Mouse (Mus musculus) monocyte, adult 5-6 weeks (primary cell): ENCODE data around the gene Vps37d. TPM values are rescaled to one million over a fixed set of nuclear protein-coding genes. Genes with fewer than 3 reads are reported as not detected.
"Not testable (repeated sequence)": the region's sequence is repeated elsewhere in the genome, so short reads cannot be mapped to it uniquely, and the experiment has no call there.

Experiments used
- ATAC-seq: fragments of 153-309, 156-312 bp; replicated peaks from 2 replicates; pipeline ENCODE4 v1.8.0; 2017; ENCODE audit warnings: mild to moderate bottlenecking; ENCODE audit not compliant: low TSS enrichment, insufficient number of reproducible peaks, severe bottlenecking, poor library complexity, low FRiP score
- total RNA-seq: library from RNA; stranded (forward); fragments of 200-1000, 200-491, 200-594 nt; gene quantifications from 3 replicates; pipeline ENCODE4 v1.2.3, GENCODE M21; 2017

The Vps37d gene
- total RNA-seq, 1 experiment from 2014 or later, result not detected

GRCm38 (mm10) chr5:135078482-135078810 is 380 bp upstream of the Vps37d start:
- 0 out of 2 replicates have a peak, but pooled peaks have one; percentile 15 for ATAC-seq

GRCm38 (mm10) chr5:135076931-135077505 is 1.0 kb downstream of the Vps37d start:
- ATAC-seq, result no peak

- no peak for ATAC-seq
These were observed 1.7 kb downstream of the Vps37d start for GRCm38 (mm10) chr5:135076368-135076767.

- no peak for ATAC-seq
These were observed 2.4 kb downstream of the Vps37d start for GRCm38 (mm10) chr5:135075655-135076054.

- no peak for ATAC-seq
These were observed 4.5 kb downstream of the Vps37d start for GRCm38 (mm10) chr5:135073349-135074150.

- no peak for ATAC-seq
These were observed 5.3 kb downstream of the Vps37d start for GRCm38 (mm10) chr5:135072720-135073119.

GRCm38 (mm10) chr5:135072061-135072460 is 6.0 kb downstream of the Vps37d start:
- ATAC-seq, result no peak

- no peak for ATAC-seq
These were observed 7.6 kb downstream of the Vps37d start for GRCm38 (mm10) chr5:135070448-135070847.

GRCm38 (mm10) chr5:135066008-135066407 is 12.1 kb downstream of the Vps37d start:
- no peak for ATAC-seq

GRCm38 (mm10) chr5:135064909-135065446 is 13.1 kb downstream of the Vps37d start, which contains the start of gene Bud23:
TSS of gene Bud23 (minus strand) at chr5:135064959.
- ATAC-seq, result not testable (repeated sequence)

- ATAC-seq, result no peak; the same call in 1 of the 2 replicates
These were observed 13.7 kb downstream of the Vps37d start for GRCm38 (mm10) chr5:135064382-135064766.

GRCm38 (mm10) chr5:135063629-135064381 is 14.3 kb downstream of the Vps37d start, which contains the start of gene Dnajc30:
TSS of gene Dnajc30 (plus strand) at chr5:135064202.
- ATAC-seq, result peak; percentile 94

GRCm38 (mm10) chr5:135053356-135053755 is 24.7 kb downstream of the Vps37d start:
- ATAC-seq, result no peak

GRCm38 (mm10) chr5:135049268-135049667 is 28.8 kb downstream of the Vps37d start:
- not testable (repeated sequence) for ATAC-seq

- no peak for ATAC-seq
These were observed 29.5 kb downstream of the Vps37d start for GRCm38 (mm10) chr5:135048539-135048938.

- ATAC-seq, result no peak
These were observed 33.5 kb downstream of the Vps37d start for GRCm38 (mm10) chr5:135044575-135044974.

- no peak for ATAC-seq
These were observed 35.8 kb downstream of the Vps37d start for GRCm38 (mm10) chr5:135042105-135042788.

GRCm38 (mm10) chr5:135040777-135041176 is 37.3 kb downstream of the Vps37d start:
- ATAC-seq, result no peak

GRCm38 (mm10) chr5:135040059-135040458 is 38.0 kb downstream of the Vps37d start:
- ATAC-seq, result no peak
